Mouse (Mus musculus) ES-E14 (cell line): ENCODE measurements at regions not wholly inside any gene's neighbourhood (a gene's known extent, or its start where the extent isn't known, plus 50 kb on each side); places are given as distances from the start of the nearest gene placed in this dataset.

Source experiments
- CHD2 ChIP-seq: IDR thresholded peaks from 2 replicates; pipeline ENCODE4 v1.6.1; 2014; ENCODE audit warnings: mild to moderate bottlenecking, low read depth, low read length, inconsistent platforms
- MAFK ChIP-seq: IDR thresholded peaks from 2 replicates; pipeline ENCODE4 v1.6.1; 2014; ENCODE audit warnings: mild to moderate bottlenecking, low read depth, low read length, inconsistent platforms; ENCODE audit not compliant: insufficient read depth
- ZC3H11A ChIP-seq: IDR thresholded peaks from 2 replicates; pipeline ENCODE4 v1.6.1; 2012; ENCODE audit warnings: low read depth, mild to moderate bottlenecking, inconsistent platforms, low read length, borderline replicate concordance

GRCm38 (mm10) chr5:101208150-101208549 lies 362.6 kb downstream of the Gpat3 start:
- TF ChIP-seq CHD2 (no peak), MAFK (no peak), ZC3H11A (no peak)
